Mouse (Mus musculus) yolk sac, embryonic 10.5 days (tissue): ENCODE results near the gene Lsm14a.
"Not testable (repeated sequence)": the region's sequence is repeated elsewhere in the genome, so short reads cannot be mapped to it uniquely, and the experiment has no call there.

Source experiments
- DNase-seq: peaks from one replicate; pipeline ENCODE4 v3.0.0-alpha.2; 2017; ENCODE audit warnings: low spot score

The Lsm14a gene

DNA sequence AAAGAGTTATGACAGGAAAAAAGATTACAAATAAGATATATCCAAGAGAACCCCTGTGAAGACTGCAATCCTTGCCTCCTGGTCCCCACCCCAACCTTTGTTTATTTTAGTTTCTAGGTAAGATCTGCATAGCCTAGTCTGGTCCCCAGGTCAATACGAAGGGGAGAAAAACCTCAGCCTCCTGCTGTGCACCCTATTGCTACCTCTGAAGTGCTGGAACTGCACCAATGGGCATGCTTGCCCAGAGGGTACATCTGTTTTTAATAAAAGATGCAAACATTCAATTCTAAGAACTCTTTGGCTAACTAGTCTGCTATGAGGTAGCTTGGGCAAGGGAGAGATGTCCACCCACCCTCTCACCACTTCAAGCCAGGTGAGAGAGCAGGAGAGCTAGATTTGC lies 19.2 kb downstream of the Lsm14a start:
- DNase-seq, result no peak

DNA sequence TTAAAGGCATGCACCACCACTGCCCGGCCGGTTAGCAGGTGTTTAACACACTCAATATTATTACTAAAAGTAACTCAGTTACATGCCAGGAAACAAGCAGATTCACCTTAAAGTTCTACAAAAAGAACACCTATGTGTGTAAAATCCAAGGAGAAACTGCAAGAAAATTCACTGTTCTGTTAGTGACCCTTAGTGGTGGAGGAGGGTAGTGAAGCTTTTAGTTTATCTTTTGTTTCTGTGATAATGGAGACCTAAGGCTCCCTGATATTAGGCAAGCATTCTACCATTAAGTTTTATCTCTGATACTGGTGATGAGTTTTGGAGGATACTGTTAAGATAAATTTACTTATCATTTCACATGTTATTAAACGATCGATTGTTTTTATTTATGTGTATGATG lies 37.5 kb downstream of the Lsm14a start:
- no peak for DNase-seq

DNA sequence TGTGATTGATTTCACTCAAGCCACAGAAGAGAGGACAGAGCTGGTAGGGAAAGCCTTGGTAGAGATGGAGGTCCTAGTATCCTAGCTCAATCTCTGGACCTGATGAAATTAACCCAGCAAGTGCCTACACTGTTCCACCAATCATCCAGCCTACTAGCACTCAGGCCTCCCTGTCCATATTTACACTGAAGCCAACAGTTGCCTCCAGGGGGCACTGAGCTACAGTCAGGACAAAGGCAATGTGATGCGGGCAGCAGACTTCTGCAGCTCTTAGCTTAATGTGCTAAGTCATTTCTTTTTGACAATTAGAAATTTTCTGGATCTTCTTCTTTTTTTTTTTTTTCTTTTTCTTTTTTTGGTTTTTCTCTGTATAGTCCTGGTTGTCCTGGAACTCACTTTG lies 41.1 kb downstream of the Lsm14a start:
- DNase-seq, result no peak

DNA sequence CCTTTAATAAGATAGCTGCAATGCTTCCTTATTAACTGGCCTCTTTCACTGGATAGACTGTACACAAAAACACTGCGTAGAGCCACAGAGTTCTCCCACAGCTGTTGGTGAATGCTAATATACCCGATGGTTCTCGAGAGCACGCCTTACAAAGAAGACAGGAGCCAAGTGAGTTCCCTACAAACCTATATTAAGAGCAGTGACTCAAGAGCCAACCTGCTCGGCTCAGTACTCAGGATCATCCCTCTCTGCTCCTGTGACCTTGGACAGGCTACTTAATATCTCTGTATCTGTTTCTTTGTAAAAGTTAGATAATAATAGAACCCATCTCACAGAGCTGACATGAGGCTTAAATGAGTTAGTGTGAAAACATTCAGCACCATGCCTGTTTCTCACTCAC lies 42.9 kb downstream of the Lsm14a start:
- no peak for DNase-seq

DNA sequence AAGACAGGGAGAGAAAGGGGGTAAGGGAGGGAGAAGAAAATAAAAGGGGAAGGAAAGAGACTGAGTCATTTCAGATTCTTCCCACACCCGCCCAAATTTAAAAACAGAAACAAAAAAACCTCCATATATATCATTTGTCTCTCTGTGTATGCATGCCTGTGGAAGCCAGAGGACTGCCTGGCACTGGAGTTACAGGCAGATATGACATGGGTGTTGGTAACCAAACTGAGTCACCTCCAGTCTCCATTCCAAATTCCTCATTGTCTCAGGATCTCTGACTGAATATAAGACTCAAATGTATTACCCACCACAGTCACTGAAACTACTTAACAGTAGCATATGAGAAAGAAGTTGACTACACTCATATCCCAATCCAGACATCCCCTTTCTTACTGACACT lies 45.1 kb downstream of the Lsm14a start:
- no peak for DNase-seq

DNA sequence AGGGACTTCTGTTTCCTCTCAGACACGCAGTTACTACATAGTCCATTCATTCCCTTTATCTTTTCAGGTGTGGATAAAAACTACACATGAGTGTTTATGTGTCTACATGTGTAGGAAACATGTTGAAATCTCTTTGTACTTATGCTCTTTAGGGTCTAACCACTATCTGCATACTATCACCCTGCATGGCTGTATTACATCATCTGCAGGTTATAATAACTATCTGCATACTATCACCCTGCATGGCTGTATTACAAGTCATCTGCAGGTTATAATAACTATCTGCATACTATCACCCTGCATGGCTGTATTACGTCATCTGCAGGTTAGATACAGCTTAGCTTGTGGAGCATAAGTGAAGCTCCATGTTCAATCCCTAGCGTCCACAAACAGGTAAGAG lies 46.1 kb downstream of the Lsm14a start:
- no peak for DNase-seq

DNA sequence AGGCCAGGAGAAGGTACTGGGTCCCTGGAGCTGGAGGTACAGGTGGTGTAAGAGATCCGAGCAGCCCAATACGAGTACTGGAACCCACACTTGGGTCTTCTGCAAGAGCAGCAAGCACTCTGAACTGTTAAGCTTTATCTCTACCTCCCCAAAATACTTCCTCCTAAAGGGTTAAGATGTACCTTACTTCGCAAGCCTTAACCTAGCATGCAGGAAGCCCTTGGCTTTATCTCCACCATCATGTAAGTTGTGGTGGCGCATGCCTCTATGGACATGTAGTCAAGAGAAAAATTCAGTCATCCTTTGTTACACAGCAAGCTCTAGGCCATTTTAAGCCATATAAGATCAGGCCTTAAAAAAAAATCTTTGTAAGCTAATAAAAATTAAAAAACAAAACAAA lies 46.6 kb downstream of the Lsm14a start:
- no peak for DNase-seq

DNA sequence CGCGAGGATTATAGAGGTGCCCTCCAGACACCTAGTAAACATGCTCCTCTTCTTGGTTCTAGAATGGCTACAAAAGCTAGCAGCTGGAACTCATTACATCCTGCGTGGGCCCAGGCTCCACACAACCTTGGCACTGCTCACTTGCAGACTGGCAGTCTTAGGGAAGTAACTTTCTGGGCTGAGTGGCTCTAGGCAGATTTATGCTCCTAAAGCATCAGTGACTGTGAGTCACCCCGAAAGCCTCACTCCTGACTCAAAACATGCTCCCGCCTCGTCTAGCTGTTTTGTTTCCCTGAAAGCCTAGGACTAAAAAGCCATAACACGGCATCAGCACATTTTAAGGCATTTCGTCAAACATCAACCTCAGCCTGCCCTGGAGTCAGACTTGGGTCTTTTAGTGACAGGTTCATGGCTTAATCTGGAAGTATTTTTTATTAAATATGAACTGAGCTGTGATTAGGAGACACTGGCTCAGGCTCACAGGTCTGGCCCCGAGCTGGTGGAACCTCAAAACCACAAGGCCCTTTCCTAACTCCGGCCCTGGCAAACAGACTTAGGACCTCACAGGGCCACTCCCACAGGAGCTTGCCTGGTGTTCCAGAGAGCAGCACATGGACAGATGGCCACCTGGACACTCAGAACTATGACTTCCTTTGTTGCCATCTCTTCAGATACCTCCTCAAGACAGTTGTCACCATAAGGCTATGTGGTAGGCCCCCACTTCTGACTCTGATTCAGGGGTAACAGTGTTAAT lies 50.9 kb downstream of the Lsm14a start:
- no peak for DNase-seq

DNA sequence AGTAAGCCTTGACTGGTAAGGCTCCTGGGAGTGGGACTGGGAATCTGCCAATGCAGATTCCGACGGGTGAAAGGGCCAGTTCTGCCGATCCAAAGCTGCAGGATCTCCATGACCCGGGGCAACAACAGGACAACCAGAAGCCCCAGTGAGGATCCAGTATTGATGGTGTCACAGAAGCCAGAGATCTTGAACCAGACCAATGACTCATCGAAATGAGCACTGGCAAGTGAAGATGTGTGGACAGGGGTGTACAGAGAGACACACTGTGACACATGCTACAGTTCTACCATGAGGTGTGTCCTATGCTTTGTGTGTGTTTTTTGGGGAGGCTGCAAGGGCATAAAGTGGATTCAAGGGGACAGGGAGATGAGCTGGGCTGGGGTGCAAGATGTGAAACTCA lies 52.3 kb downstream of the Lsm14a start:
- no peak for DNase-seq

DNA sequence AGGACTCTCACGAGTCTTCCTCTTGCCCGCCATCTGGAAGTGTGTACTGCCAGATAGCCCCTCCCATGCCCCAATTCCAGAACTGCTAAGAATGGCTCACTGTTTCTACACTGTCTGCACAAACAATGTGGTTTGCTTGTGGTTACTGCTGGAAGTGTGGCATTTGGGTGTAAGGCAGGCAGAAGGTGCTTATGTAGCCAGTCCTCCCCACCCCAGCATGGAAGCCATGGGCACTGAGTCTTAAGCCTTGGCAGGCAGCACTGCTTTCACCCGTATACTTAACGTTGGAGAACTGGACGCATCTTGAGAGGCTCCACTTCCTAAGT lies 54.0 kb downstream of the Lsm14a start:
- no peak for DNase-seq

DNA sequence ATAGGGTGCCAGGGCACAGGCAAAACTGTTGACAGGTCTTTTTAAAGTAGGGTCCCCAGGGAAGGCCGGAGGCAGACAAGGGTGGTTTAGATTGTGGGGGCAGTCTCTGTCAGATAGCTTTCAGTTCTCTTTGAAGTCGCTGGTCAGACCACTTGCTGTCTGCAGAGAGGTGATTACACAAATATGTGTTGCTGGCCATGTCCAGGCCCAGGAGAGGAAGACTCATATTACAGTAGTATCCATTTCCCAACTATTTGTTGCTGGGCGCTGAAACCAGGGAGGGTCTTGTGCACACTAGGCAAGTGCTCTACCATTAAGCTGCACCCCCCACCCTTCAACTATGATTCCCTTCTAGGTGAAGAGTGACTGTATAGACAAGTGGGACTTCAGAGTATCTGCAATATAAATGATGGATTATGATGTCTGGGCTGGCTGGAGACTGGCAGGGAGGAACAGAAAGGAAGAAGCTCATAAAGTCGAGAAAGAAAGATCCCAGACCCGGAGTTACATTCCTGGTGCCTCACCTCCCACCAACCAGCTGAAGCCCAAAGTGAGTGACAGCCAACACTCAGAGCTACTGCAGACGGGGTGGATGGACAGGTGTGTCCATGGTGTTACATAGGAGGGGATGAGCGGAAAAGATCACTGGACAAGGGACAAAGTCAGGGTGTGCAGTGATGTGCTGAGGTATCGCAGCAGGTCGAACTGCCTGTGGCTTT lies 54.5 kb downstream of the Lsm14a start:
- DNase-seq, result peak; percentile 25

DNA sequence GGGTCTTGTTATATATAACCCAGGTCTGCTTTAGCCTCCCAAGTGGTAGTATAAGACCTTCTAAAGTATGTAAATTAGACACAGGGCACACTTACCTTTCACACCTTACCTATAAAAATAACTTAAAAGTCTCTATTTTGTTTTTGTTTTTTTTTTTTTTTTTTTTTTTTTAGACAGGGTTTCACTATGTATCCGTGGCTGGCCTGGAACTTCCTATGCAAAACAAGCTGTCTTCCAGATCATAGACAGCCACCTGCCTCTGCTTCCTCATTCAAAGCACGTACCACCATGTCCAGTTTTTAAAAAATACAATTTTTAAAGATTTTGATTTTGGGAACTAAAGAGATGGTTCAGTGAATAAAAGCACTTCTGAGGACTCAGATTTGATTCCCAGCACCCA lies 55.8 kb downstream of the Lsm14a start:
- no peak for DNase-seq

DNA sequence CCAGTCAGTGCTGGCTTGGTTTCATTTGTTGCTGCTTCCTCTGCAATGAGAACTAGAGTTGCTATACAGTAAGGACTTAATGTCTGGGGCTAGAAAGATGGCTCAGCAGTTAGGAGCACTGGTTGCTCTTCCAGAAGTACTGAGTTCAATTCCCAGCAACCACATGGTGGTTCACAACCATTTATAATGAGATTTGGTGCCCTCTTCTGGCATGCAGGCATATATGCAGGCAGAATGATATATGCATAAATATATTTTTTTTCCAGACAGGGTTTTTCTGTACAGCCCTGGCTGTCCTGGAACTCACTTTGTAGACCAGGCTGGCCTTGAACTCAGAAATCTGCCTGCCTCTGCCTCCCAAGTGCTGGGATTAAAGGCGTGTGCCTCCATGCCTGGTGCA lies 56.6 kb downstream of the Lsm14a start:
- not testable (repeated sequence) for DNase-seq

DNA sequence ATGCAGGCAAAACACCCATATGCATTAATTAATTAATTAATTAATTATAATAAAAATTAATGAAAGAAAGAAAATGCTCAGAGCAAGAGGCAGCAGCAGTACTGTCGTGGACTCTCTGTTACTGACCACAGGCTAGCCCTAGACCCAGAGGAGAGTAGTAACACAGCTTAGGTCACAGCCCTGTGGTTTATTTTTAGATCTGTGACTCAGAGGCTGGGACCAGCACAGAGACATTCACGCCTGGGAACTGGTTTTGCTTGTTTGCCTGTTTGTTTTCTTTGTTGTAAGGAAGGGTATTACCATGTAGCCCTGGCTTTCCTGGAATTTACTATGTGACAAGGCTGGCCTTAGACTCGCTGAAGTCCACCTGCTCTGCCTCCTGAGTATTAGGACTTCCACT lies 65.6 kb downstream of the Lsm14a start:
- no peak for DNase-seq

DNA sequence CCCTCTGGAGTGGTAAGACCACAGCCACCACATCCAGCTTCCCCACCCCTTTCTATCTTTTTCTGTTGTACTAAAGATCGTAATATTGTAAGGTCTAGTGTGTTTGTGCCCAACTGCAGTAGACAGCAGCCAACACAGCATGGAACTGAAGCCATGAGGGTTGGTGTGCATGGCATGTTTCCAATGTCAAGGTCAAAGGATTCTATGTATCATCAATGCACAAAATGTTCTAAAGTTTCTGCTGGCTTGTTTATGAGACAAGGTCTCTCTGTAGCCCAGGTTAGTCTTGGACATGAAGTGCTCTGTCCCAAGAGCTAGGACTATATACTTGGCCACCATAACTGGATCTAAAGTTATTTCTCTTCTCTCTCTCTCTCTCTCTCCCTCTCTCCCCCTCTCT lies 68.3 kb downstream of the Lsm14a start:
- no peak for DNase-seq

DNA sequence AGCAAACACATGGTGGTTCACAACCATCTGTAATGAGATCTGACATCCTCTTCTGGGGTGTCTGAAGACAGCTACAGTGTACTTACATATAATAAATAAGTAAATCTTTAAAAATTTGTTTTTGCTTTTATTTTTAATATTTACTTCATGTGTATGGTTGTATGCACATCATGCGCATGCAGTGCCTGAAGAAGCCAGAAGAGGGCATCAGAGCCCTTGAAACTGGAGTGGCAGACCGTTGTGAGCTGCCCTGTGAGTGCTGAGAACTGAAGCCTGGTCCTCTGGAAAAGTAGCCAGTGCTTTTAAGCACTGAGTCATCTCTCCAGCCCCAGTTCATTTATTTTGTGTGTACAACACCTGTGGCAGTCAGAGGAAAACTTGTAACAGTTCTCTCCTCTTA lies 69.1 kb downstream of the Lsm14a start:
- no peak for DNase-seq

DNA sequence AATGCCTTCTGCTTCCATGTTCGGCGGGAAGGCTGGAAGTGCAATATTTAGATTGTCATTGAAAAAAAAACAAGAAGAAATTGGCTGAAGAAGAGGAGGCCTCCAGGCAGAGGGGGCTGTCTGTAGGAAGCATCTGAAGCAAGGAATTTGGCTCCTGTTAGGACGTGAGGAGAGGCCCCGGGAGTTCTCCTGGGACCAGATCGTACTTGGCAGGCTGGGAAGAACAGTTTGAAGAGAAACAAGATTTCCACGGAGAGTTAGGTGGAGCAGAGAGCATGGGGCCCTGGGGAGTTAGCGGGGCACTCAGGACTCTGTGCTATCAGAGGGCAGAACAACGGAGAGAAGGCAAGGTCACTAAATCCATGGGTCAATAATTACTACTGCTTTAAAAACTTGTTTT lies 69.8 kb downstream of the Lsm14a start:
- DNase-seq, result no peak

DNA sequence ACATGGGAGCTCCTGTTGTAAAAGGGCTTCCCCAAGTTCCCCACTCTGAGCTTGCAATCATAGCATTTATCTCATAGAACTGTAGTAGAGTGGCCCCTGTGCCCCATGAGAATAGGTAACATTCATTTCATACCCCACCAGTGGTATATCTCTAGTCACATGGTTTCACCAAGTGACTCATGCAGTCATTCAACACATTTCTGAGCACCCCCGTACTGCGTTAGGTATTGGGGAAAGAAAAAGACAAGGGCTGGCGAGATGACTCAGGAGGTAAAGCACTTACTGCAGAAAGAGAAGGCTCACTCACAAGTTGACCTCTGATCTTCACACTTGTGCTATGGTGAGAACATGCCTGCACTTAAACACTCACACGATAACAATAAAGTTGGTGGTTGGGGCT lies 71.2 kb downstream of the Lsm14a start:
- no peak for DNase-seq

DNA sequence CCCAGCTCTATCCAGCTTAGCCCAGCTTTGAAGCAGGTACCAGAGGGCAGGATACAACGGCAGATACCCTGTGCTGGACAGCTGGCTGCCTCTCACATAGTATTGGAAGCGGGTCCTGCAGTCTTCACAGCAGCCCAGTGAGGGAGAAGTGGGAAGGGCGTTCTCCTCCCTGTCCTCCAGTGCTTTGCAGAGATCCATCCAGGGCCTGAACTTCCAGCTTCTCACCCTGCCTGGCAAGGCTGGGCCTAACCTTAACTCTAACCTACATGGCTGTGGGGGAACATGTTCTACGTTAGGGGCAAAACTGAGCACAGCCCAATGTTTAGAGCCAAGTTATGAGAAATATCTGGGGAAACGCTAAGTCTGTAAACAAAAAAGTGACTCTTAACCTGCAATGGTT lies 72.0 kb downstream of the Lsm14a start:
- no peak for DNase-seq

DNA sequence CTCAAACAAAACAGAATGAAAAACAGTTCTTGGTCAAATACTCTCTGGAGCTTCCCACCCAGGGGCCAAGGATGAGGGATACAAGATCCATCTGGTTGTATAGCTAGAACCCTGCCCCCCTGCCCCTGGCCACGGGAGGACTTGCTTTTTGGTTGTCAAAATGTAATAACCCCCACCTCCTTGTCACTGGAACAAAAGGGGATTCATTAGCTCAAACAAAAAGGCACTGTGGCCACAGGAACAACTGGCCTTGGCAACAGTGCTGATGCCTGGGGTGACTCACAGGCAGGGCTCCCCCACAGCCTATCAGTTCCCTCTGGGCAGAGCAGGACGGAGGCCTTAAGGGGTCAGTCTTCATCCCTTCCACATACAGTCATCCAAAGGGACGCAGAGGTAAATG lies 73.2 kb downstream of the Lsm14a start:
- DNase-seq, result no peak

DNA sequence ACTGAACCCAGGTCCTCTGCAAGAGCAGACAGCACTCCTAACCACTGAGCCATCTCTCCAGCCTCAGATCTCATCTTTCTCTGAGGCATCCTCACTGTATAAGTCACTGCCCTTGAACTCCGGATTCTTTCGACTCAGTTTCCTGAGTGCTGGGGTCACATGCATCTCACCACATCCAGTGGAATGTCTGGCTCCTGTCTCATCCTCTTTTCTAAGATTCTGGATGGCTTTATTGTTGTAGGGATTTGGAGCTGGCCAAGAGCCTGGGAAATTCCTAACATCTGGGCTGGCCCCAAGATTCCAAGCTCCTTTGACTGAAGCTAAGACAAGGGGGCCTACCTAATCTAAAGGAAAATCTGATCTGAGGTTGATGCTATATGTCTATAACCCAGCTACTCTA lies 74.0 kb downstream of the Lsm14a start:
- no peak for DNase-seq

DNA sequence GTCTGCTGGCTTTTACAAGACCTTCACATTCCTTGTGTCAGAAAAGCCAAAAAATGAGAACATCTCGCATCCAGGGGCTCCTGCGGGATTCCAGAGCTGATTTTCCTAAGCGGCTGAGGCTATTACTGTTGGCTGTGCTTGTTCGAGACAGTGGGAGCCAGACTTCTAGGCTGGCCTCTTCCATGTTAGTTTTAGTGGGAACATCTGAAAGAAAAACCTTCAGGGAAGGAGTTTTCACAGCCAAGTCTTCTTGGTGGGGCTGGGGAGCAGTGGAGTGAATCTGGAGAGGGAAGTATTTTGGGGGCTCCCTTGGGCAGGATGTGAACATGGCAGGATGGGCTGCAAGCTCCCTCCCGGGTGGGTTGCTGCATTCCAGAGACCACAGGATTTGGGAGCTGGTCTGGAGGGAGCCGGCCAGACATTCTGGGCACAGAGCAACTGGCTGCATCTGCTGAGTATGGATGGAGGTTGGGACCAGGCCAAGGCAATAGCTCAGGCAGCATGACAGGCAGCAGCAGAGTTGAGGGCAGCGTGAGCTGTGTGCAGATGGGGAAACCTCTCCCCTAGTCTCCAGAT lies 75.1 kb downstream of the Lsm14a start:
- peak; percentile 68 for DNase-seq

DNA sequence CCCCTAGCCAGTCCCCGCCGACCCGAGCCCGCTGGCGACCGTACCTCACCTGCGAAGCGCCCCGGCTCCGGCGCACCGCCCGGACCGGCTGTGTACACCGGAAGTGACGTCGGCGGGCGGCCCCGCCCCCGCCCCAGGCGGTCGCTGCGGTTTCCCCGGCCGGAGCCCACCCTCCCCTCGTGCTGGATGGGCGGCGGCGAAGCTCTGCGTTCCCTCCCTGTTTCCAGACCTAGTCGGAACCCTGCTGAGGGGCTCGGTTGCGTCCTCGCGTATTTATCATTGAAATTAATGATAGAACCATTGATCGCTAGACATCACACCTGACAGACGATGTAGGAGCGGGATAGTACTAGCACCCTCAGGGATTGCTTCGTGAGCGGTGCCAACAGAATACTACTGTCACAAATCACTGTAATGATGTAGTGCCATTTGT lies 79.7 kb downstream of the Lsm14a start, which contains the start of gene 4931406P16Rik:
TSS of gene 4931406P16Rik (minus strand) at position 109 of the 433 bp plus-strand sequence.
- peak; percentile 89 for DNase-seq
